Mouse (Mus musculus) embryonic facial prominence, embryonic 12.5 days (tissue): Measurements from ENCODE around the gene Nup133. TPM values are rescaled to one million over a fixed set of nuclear protein-coding genes. Genes with fewer than 3 reads are reported as not detected.

Experiments
- ATAC-seq: fragments of 200-750 bp; cut with Nextera tagmentation; 2 replicates; pipeline ENCODE4 v1.8.0; 2017; ENCODE audit not compliant: insufficient number of reproducible peaks, insufficient read depth, low FRiP score, low TSS enrichment
- H3K27ac ChIP-seq: fragments of 300-500 bp; sonication (generic); 2 replicates; pipeline ENCODE4 v1.5.1; 2016; ENCODE audit warnings: mild to moderate bottlenecking
- H3K27me3 ChIP-seq: fragments of 300-500 bp; sonication (generic); 2 replicates; pipeline ENCODE4 v1.6.1; 2016; ENCODE audit warnings: mild to moderate bottlenecking, moderate library complexity
- H3K36me3 ChIP-seq: fragments of 300-500 bp; sonication (generic); 2 replicates; pipeline ENCODE4 v1.6.1; 2016; ENCODE audit warnings: mild to moderate bottlenecking
- H3K4me1 ChIP-seq: fragments of 300-500 bp; sonication (generic); 2 replicates; pipeline ENCODE4 v1.6.1; 2016
- H3K4me2 ChIP-seq: fragments of 300-500 bp; sonication (generic); replicated peaks from 2 replicates; pipeline ENCODE4 v1.6.1; 2016; ENCODE audit warnings: mild to moderate bottlenecking, moderate library complexity
- H3K4me3 ChIP-seq: fragments of 300-500 bp; sonication (generic); 2 replicates; pipeline ENCODE4 v1.5.1; 2016; ENCODE audit warnings: mild to moderate bottlenecking
- H3K9ac ChIP-seq: fragments of 300-500 bp; sonication (generic); 2 replicates; pipeline ENCODE4 v1.6.1; 2016; ENCODE audit warnings: mild to moderate bottlenecking, moderate library complexity
- H3K9me3 ChIP-seq: fragments of 300-500 bp; sonication (generic); 2 replicates; pipeline ENCODE4 v1.6.1; 2016; ENCODE audit warnings: mild to moderate bottlenecking, moderate library complexity
- WGBS: fragments of 180-500 bp; shearing (Covaris S2); methylation state at CpG from one replicate; pipeline ENCODE4 v1.1.7; 2016; 5-methylcytosine and 5-hydroxymethylcytosine counted together
- polyA plus RNA-seq: library from polyadenylated mRNA; unstranded; fragments of >200 nt; fragmentation: Nextera tagmentation; extraction: Ambion mirVana; gene quantifications from 2 replicates; pipeline ENCODE4 v1.2.1, GENCODE M21; 2016

Nup133 gene
- polyA plus RNA-seq, 1 experiment from 2014 or later = 52.0 TPM

GRCm38 (mm10) chr8:123896366-123896761 is 52.7 kb downstream of the Nup133 start:
- Histone ChIP-seq H3K27me3 (peaks cover 56% of the 10 kb centered on the region), H3K9ac (no peak overlapping the region), H3K4me2 (no peak overlapping the region), H3K27ac (no peak overlapping the region), H3K4me3 (no peak overlapping the region), H3K36me3 (peaks cover 21% of the 10 kb centered on the region), H3K9me3 (no peaks in the 10 kb centered on the region), H3K4me1 (peaks cover 15% of the 10 kb centered on the region)
- no peak for ATAC-seq
- WGBS = 64% methylated on average over 14 of the region's 14 CpGs

GRCm38 (mm10) chr8:123895680-123896365 is 53.2 kb downstream of the Nup133 start:
- Histone ChIP-seq H3K36me3 (peaks cover 17% of the 10 kb centered on the region), H3K27ac (no peak overlapping the region), H3K4me2 (no peak overlapping the region), H3K9ac (no peak overlapping the region), H3K27me3 (peaks cover 61% of the 10 kb centered on the region), H3K9me3 (no peaks in the 10 kb centered on the region), H3K4me1 (peaks cover 15% of the 10 kb centered on the region), H3K4me3 (no peak overlapping the region)
- WGBS = 66% methylated on average over 9 of the region's 9 CpGs
- no peak for ATAC-seq

DNA sequence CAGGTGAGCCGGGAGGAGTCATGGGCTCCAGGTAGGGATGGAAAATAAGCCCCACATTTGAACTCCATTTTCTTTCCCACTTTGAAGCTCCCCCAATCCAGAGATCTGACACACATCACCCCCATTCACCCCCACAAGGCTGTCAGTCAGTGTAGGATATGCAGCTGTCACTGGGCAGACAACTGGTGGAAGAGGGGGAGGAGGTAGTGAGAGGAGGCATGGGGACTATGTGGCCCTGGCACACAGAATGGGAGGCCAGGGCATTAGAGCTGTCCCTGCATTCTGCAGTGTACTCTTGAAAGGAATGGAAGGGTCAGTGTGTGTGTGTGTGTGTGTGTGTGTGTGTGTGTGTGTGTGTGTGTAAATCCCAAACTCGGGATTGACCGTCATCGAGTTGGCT is 53.8 kb downstream of the Nup133 start:
- 85% methylated on average over 4 of the region's 4 CpGs for WGBS
- ATAC-seq = no peak
- no peak overlapping the region for H3K27ac ChIP-seq
- no peak overlapping the region for H3K4me2 ChIP-seq
- no peak overlapping the region for H3K4me3 ChIP-seq
- H3K9me3 ChIP-seq = no peaks in the 10 kb centered on the region
- peaks cover 67% of the 10 kb centered on the region for H3K27me3 ChIP-seq
- peaks cover 15% of the 10 kb centered on the region for H3K4me1 ChIP-seq
- no peak overlapping the region for H3K9ac ChIP-seq
- H3K36me3 ChIP-seq = peaks cover 11% of the 10 kb centered on the region

- WGBS = 22% methylated on average over 15 of the region's 15 CpGs
- no peak within 1 kb of the TSS for H3K4me2 ChIP-seq
- peaks cover 71% of the 10 kb centered on the region for H3K27me3 ChIP-seq
- H3K4me1 ChIP-seq = peaks cover 15% of the 10 kb centered on the region
- peaks cover 9% of the 10 kb centered on the region for H3K36me3 ChIP-seq
- no peak within 1 kb of the TSS for H3K27ac ChIP-seq
- no peak within 1 kb of the TSS for H3K9ac ChIP-seq
- no peak for ATAC-seq
- no peak within 1 kb of the TSS for H3K4me3 ChIP-seq
- H3K9me3 ChIP-seq = no peaks in the 10 kb centered on the region
Observed at GRCm38 (mm10) chr8:123894502-123895097, 54.5 kb downstream of the Nup133 start, which contains the start of gene Acta1. TSS of gene Acta1 (minus strand) at chr8:123894751.

- no peak for ATAC-seq
- peaks cover under 1% of the 10 kb centered on the region; the same call in 1 of the 2 replicates for H3K36me3 ChIP-seq
- no peak overlapping the region for H3K4me3 ChIP-seq
- peaks cover 15% of the 10 kb centered on the region for H3K4me1 ChIP-seq
- H3K27ac ChIP-seq = no peak overlapping the region
- peaks cover 71% of the 10 kb centered on the region for H3K27me3 ChIP-seq
- H3K9me3 ChIP-seq = no peaks in the 10 kb centered on the region
- no peak overlapping the region for H3K9ac ChIP-seq
- no peak overlapping the region for H3K4me2 ChIP-seq
- WGBS = 69% methylated on average over 11 of the region's 11 CpGs
Observed at GRCm38 (mm10) chr8:123893413-123893812, 55.7 kb downstream of the Nup133 start.

- no peak overlapping the region for H3K9ac ChIP-seq
- H3K27me3 ChIP-seq = peaks cover 71% of the 10 kb centered on the region
- ATAC-seq = no peak
- peaks cover 15% of the 10 kb centered on the region for H3K4me1 ChIP-seq
- peak overlapping the region; percentile 48 for H3K4me2 ChIP-seq
- H3K36me3 ChIP-seq = no peaks in the 10 kb centered on the region
- H3K27ac ChIP-seq = no peak overlapping the region
- 9% methylated on average over 30 of the region's 30 CpGs for WGBS
- no peaks in the 10 kb centered on the region for H3K9me3 ChIP-seq
- peak overlapping the region; percentile 31 for H3K4me3 ChIP-seq
Observed at GRCm38 (mm10) chr8:123892586-123893155, 56.4 kb downstream of the Nup133 start.

GRCm38 (mm10) chr8:123891883-123892585 is 57.0 kb downstream of the Nup133 start:
- no peak for ATAC-seq

DNA sequence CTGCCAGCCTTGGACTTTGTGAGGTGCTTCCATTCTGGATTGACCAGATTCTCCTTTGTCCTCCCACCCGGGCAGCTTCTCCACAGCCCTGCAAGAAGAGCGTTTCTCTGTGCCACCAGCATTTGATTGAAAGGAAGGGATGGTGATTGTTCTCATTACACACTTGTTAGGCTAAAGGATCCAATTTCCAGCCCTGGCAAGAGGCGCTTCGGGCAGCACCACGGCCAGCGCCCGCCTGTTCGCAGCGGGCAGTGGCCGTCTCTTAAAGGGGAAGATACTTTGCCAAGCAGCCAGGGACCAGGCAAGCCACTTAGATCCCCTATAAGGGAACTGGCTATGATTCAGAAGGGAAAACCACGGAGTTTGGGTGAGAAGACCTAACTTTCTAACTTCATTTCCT is 57.8 kb downstream of the Nup133 start:
- Histone ChIP-seq H3K4me2 (peak overlapping the region; percentile 48), H3K27ac (no peak overlapping the region), H3K27me3 (peaks cover 64% of the 10 kb centered on the region), H3K4me3 (peak overlapping the region; percentile 31; the same call in 1 of the 2 replicates), H3K36me3 (no peaks in the 10 kb centered on the region), H3K9ac (no peak overlapping the region), H3K9me3 (no peaks in the 10 kb centered on the region), H3K4me1 (peaks cover 15% of the 10 kb centered on the region)
- WGBS = under 1% methylated on average over 11 of the region's 11 CpGs
- ATAC-seq = no peak

More at GRCm38 (mm10) chr8:123891883-123892585, 57.0 kb downstream of the Nup133 start:
- Histone ChIP-seq H3K9me3 (no peaks in the 10 kb centered on the region), H3K4me1 (peaks cover 15% of the 10 kb centered on the region), H3K4me2 (peak overlapping the region; percentile 48), H3K27me3 (peaks cover 71% of the 10 kb centered on the region), H3K27ac (no peak overlapping the region), H3K9ac (no peak overlapping the region), H3K36me3 (no peaks in the 10 kb centered on the region), H3K4me3 (peak overlapping the region; percentile 31)
- WGBS = 2% methylated on average over 49 of the region's 49 CpGs

GRCm38 (mm10) chr8:123889797-123890196 is 59.3 kb downstream of the Nup133 start:
- 69% methylated on average over 4 of the region's 4 CpGs for WGBS
- Histone ChIP-seq H3K4me3 (no peak overlapping the region), H3K9ac (no peak overlapping the region), H3K9me3 (no peaks in the 10 kb centered on the region), H3K4me2 (no peak overlapping the region), H3K4me1 (peaks cover 20% of the 10 kb centered on the region), H3K27ac (no peak overlapping the region), H3K36me3 (no peaks in the 10 kb centered on the region), H3K27me3 (peaks cover 49% of the 10 kb centered on the region)
- no peak for ATAC-seq

- 73% methylated on average over 2 of the region's 2 CpGs for WGBS
- no peaks in the 10 kb centered on the region for H3K36me3 ChIP-seq
- peaks cover 28% of the 10 kb centered on the region for H3K4me1 ChIP-seq
- no peaks in the 10 kb centered on the region for H3K9me3 ChIP-seq
- no peak overlapping the region for H3K4me2 ChIP-seq
- ATAC-seq = no peak
- no peak overlapping the region for H3K9ac ChIP-seq
- H3K4me3 ChIP-seq = no peak overlapping the region
- H3K27me3 ChIP-seq = peaks cover 38% of the 10 kb centered on the region
- no peak overlapping the region for H3K27ac ChIP-seq
Observed at GRCm38 (mm10) chr8:123887956-123888355, 61.1 kb downstream of the Nup133 start.

DNA sequence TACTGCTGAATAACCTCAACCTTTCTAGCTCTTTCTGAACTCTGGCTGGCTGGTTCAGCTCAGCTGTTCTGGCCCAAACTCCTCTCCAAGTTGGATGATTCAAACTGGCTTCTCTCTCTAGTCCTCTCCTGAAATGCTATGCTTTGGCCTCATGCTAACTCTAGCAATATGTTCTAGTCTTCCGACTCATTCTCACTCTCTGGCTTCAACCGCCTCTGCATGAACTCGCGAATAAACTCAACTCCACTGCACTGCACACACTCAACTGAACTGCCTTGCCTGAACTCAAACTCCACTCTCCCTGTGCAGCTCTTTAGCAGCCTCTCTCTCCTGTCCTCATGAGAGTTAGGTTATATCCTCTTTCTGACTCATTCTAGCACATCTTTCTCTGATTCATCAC is 61.9 kb downstream of the Nup133 start:
- 91% methylated on average over 4 of the region's 4 CpGs for WGBS
- H3K4me2 ChIP-seq = no peak overlapping the region

More for the DNA sequence above, 61.9 kb downstream of the Nup133 start:
- Histone ChIP-seq H3K9me3 (no peaks in the 10 kb centered on the region), H3K27me3 (peaks cover 30% of the 10 kb centered on the region), H3K9ac (no peak overlapping the region), H3K4me3 (no peak overlapping the region), H3K36me3 (no peaks in the 10 kb centered on the region), H3K4me1 (peaks cover 21% of the 10 kb centered on the region), H3K27ac (no peak overlapping the region)
- ATAC-seq = no peak
